Mouse (Mus musculus) MEL (cell line): ENCODE measurements around the gene Actr1a. TPM values are rescaled to one million over a fixed set of nuclear protein-coding genes. Genes with fewer than 3 reads are reported as not detected.

Source experiments
- DNase-seq: peaks from one replicate; pipeline ENCODE4 v3.0.0; 2011; ENCODE audit warnings: low read depth, low spot score
- H3K27ac ChIP-seq: 2 replicates; pipeline ENCODE4 v1.5.1; 2012; ENCODE audit warnings: low read depth, mild to moderate bottlenecking, control low read depth, low read length, moderate library complexity; ENCODE audit not compliant: control insufficient read depth
- H3K27me3 ChIP-seq, 2 experiments: fragments of 150-350 bp in 1 of 2; sonication (generic) in 1 of 2; 2 replicates each; pipeline ENCODE4 v1.6.1; 2012; ENCODE audit warnings: low read length in 2 of 2, mild to moderate bottlenecking in 2 of 2, improper control_type of control experiment in 1 of 2, moderate library complexity in 1 of 2; ENCODE audit not compliant: insufficient read depth in 2 of 2, control insufficient read depth in 1 of 2
- H3K36me3 ChIP-seq, 2 experiments: 2 replicates each; pipeline ENCODE4 v1.6.1; 2012 to 2014; ENCODE audit warnings: low read length in 2 of 2, improper control_type of control experiment in 1 of 2, inconsistent platforms in 1 of 2, mild to moderate bottlenecking in 1 of 2; ENCODE audit not compliant: insufficient read depth in 2 of 2, control insufficient read depth in 1 of 2
- H3K4me1 ChIP-seq, 2 experiments: fragments of 150-350 bp in 1 of 2; sonication (generic) in 1 of 2; 2 replicates each; pipeline ENCODE4 v1.6.1; 2012; ENCODE audit warnings: low read length in 2 of 2, improper control_type of control experiment in 1 of 2, mild to moderate bottlenecking in 1 of 2; ENCODE audit not compliant: insufficient read depth in 2 of 2, control insufficient read depth in 1 of 2
- H3K4me3 ChIP-seq, 2 experiments: fragments of 150-350 bp in 1 of 2; sonication (generic) in 1 of 2; 2 replicates each; pipeline ENCODE4 v1.5.1; 2012; ENCODE audit warnings: low read depth in 2 of 2, low read length in 2 of 2, mild to moderate bottlenecking in 2 of 2, moderate library complexity in 2 of 2, control low read depth in 1 of 2, improper control_type of control experiment in 1 of 2; ENCODE audit not compliant: control insufficient read depth in 1 of 2, insufficient read depth in 1 of 2
- H3K79me2 ChIP-seq: 2 replicates; pipeline ENCODE4 v1.6.1; 2012; ENCODE audit warnings: mild to moderate bottlenecking, low read length, moderate library complexity; ENCODE audit not compliant: control insufficient read depth, poor library complexity, insufficient read depth
- H3K9ac ChIP-seq: 2 replicates; pipeline ENCODE4 v1.6.1; 2012; ENCODE audit warnings: low read depth, mild to moderate bottlenecking, control low read depth, low read length, moderate library complexity; ENCODE audit not compliant: control insufficient read depth, poor library complexity, severe bottlenecking
- H3K9me3 ChIP-seq: fragments of 150-350 bp; sonication (generic); replicated peaks from 2 replicates; pipeline ENCODE4 v1.6.1; 2012; ENCODE audit warnings: mild to moderate bottlenecking, low read length, improper control_type of control experiment, moderate library complexity; ENCODE audit not compliant: insufficient read depth
- BHLHE40 ChIP-seq: IDR thresholded peaks from 2 replicates; pipeline ENCODE4 v1.6.1; 2012; ENCODE audit warnings: low read depth, mild to moderate bottlenecking, inconsistent platforms, low read length, improper control_type of control experiment, borderline replicate concordance
- CHD2 ChIP-seq: IDR thresholded peaks from 2 replicates; pipeline ENCODE4 v1.6.1; 2011; ENCODE audit warnings: low read length, improper control_type of control experiment
- CTCF ChIP-seq, 3 experiments: IDR thresholded peaks in 2 of 3; conservative IDR thresholded peaks in 1 of 3; 2 replicates each; pipeline ENCODE4 v1.5.1; 2011 to 2012; ENCODE audit warnings: low read length in 3 of 3, low read depth in 2 of 3, mild to moderate bottlenecking in 2 of 3, improper control_type of control experiment in 1 of 3, inconsistent platforms in 1 of 3, mixed read lengths in 1 of 3, moderate library complexity in 1 of 3; ENCODE audit not compliant: control insufficient read depth in 1 of 3, insufficient read depth in 1 of 3, poor library complexity in 1 of 3, severe bottlenecking in 1 of 3
- ELF1 ChIP-seq: IDR thresholded peaks from 2 replicates; pipeline ENCODE4 v1.6.1; 2014; ENCODE audit warnings: low read depth, mild to moderate bottlenecking, inconsistent platforms, low read length, improper control_type of control experiment, moderate library complexity
- EP300 ChIP-seq, 2 experiments: IDR thresholded peaks; 2 replicates each; pipeline ENCODE4 v1.6.1; 2011; ENCODE audit warnings: improper control_type of control experiment in 2 of 2, low read length in 2 of 2, low read depth in 1 of 2, mild to moderate bottlenecking in 1 of 2
- GABPA ChIP-seq: IDR thresholded peaks from 2 replicates; pipeline ENCODE4 v1.6.1; 2012; ENCODE audit warnings: low read depth, mild to moderate bottlenecking, inconsistent platforms, low read length, improper control_type of control experiment, moderate library complexity
- GATA1 ChIP-seq: IDR thresholded peaks from 2 replicates; pipeline ENCODE4 v1.6.1; 2011; ENCODE audit warnings: low read depth, low read length, improper control_type of control experiment
- MAZ ChIP-seq: IDR thresholded peaks from 2 replicates; pipeline ENCODE4 v1.6.1; 2012; ENCODE audit warnings: low read depth, mild to moderate bottlenecking, inconsistent platforms, low read length, improper control_type of control experiment
- MYC ChIP-seq: IDR thresholded peaks from 2 replicates; pipeline ENCODE4 v1.6.1; 2011; ENCODE audit warnings: low read depth, mild to moderate bottlenecking, low read length, improper control_type of control experiment, moderate library complexity
- NELFE ChIP-seq: IDR thresholded peaks from 2 replicates; pipeline ENCODE4 v1.6.1; 2011; ENCODE audit warnings: low read depth, low read length, improper control_type of control experiment
- POLR2A ChIP-seq, 2 experiments: IDR thresholded peaks; 2 replicates each; pipeline ENCODE4 v1.6.1; 2011 to 2012; ENCODE audit warnings: low read length in 2 of 2, mild to moderate bottlenecking in 2 of 2, control low read depth in 1 of 2, improper control_type of control experiment in 1 of 2, low read depth in 1 of 2, moderate library complexity in 1 of 2; ENCODE audit not compliant: control insufficient read depth in 1 of 2, insufficient read depth in 1 of 2, poor library complexity in 1 of 2
- POLR2AphosphoS5 ChIP-seq: IDR thresholded peaks from 2 replicates; pipeline ENCODE4 v1.6.1; 2012; ENCODE audit warnings: low read depth, borderline replicate concordance, mild to moderate bottlenecking, inconsistent platforms, low read length, moderate library complexity, mixed read lengths
- RAD21 ChIP-seq: IDR thresholded peaks from 2 replicates; pipeline ENCODE4 v1.6.1; 2011; ENCODE audit warnings: mild to moderate bottlenecking, low read depth, low read length, improper control_type of control experiment
- RCOR1 ChIP-seq: IDR thresholded peaks from 2 replicates; pipeline ENCODE4 v1.6.1; 2012; ENCODE audit warnings: low read depth, mild to moderate bottlenecking, inconsistent platforms, low read length, improper control_type of control experiment
- SMC3 ChIP-seq: IDR thresholded peaks from 2 replicates; pipeline ENCODE4 v1.6.1; 2011; ENCODE audit warnings: low read depth, low read length, improper control_type of control experiment
- TCF12 ChIP-seq: IDR thresholded peaks from 2 replicates; pipeline ENCODE4 v1.6.1; 2014; ENCODE audit warnings: low read depth, mild to moderate bottlenecking, inconsistent platforms, low read length, improper control_type of control experiment, moderate library complexity
- USF2 ChIP-seq, 2 experiments: IDR thresholded peaks; 2 replicates each; pipeline ENCODE4 v1.6.1; 2011 to 2012; ENCODE audit warnings: improper control_type of control experiment in 2 of 2, low read length in 2 of 2, borderline replicate concordance in 1 of 2, inconsistent platforms in 1 of 2, low read depth in 1 of 2, mild to moderate bottlenecking in 1 of 2; ENCODE audit not compliant: insufficient read depth in 1 of 2
- ZC3H11A ChIP-seq: IDR thresholded peaks from 2 replicates; pipeline ENCODE4 v1.6.1; 2012; ENCODE audit warnings: low read depth, mild to moderate bottlenecking, inconsistent platforms, low read length, improper control_type of control experiment
- ZKSCAN1 ChIP-seq: IDR thresholded peaks from 2 replicates; pipeline ENCODE4 v1.6.1; 2012; ENCODE audit warnings: low read depth, mild to moderate bottlenecking, inconsistent platforms, low read length, improper control_type of control experiment, moderate library complexity
- ZMIZ1 ChIP-seq: IDR thresholded peaks from 2 replicates; pipeline ENCODE4 v1.6.1; 2012; ENCODE audit warnings: low read depth, mild to moderate bottlenecking, inconsistent platforms, low read length, improper control_type of control experiment, moderate library complexity
- polyA plus RNA-seq, 2 experiments: library from polyadenylated mRNA; stranded (reverse) in 1 of 2; unstranded in 1 of 2; fragments of >175 nt in 1 of 2; fragments of >200 nt in 1 of 2; gene quantifications; 2 replicates each; pipeline versions ENCODE4 v1.2.1 to v1.2.4; 2012; ENCODE audit warnings: low replicate concordance in 2 of 2, low read depth in 1 of 2; ENCODE audit not compliant: insufficient read length in 2 of 2, insufficient read depth in 1 of 2, missing spikeins in 1 of 2
- total RNA-seq: library from RNA; depleted of rRNA; stranded (reverse); fragments of 300-350 nt; gene quantifications from 2 replicates; pipeline ENCODE4 v1.2.3, GENCODE M21; 2012

The Actr1a gene
- total and polyA plus RNA-seq, 3 experiments: 140 to 530 (median 193) TPM

- TF ChIP-seq TCF12 (no peak), SMC3 (no peak)
Measured at GRCm38 (mm10) chr19:46434591-46434990, 39.0 kb upstream of the Actr1a start (continued).

DNA sequence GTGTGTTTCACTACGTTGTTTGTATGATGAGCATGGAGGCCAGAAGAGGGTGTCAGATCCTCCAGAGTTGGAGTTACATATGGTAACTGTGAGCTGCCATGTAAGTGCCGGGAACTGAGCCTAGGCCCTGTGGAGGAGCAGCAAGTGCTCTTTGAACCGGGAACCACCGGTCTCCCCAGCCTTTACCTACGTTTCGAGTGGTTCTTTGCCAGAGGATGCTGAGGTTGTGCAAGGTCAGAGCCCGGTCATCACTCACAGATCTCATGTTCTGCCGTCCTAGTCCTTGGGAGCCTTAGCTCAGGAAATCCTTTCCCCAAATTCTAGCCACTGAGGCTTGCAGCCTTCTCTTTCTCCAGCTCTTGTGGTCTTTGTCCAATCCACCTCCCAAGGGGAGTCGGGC, 38.6 kb upstream of the Actr1a start:
- no peaks in the 10 kb centered on the region for H3K9me3 ChIP-seq
- no peak overlapping the region for H3K4me3 ChIP-seq
- DNase-seq: no peak
- TF ChIP-seq GABPA (no peak), ELF1 (no peak), RCOR1 (no peak), MAZ (no peak), POLR2AphosphoS5 (no peak), USF2 (IDR thresholded peaks at IDR 0.05; ENCODE audit: borderline replicate concordance in 1 of 2, insufficient read depth in 1 of 2, low read depth in 1 of 2, low read length in 2 of 2) (no peak), POLR2A (IDR thresholded peaks at IDR 0.05; ENCODE audit: control insufficient read depth in 1 of 2, insufficient read depth in 1 of 2, low read depth in 1 of 2, low read length in 2 of 2, poor library complexity in 1 of 2) (no peak), CTCF (IDR thresholded peaks at IDR 0.05 in 2 of 3, conservative IDR thresholded peaks at IDR 0.05 in 1 of 3; ENCODE audit: control insufficient read depth in 1 of 3, insufficient read depth in 1 of 3, low read depth in 2 of 3, low read length in 3 of 3, poor library complexity in 1 of 3, severe bottlenecking in 1 of 3) (no peak), GATA1 (no peak), MYC (no peak), NELFE (no peak), ZMIZ1 (no peak), ZC3H11A (no peak), EP300 (IDR thresholded peaks at IDR 0.05; ENCODE audit: low read depth in 1 of 2, low read length in 2 of 2) (no peak), CHD2 (no peak), BHLHE40 (no peak), TCF12 (no peak)
- no peaks in the 10 kb centered on the region for H3K79me2 ChIP-seq
- no peak overlapping the region for H3K27ac ChIP-seq
- no peak overlapping the region for H3K9ac ChIP-seq
- no peaks in the 10 kb centered on the region for H3K27me3 ChIP-seq
- H3K36me3 ChIP-seq: no peaks in the 10 kb centered on the region; a peak in 1 of 4 replicates
- H3K4me1 ChIP-seq: no peaks in the 10 kb centered on the region

GRCm38 (mm10) chr19:46433712-46434111, 38.2 kb upstream of the Actr1a start:
- H3K36me3 ChIP-seq: no peaks in the 10 kb centered on the region; a peak in 1 of 4 replicates

More at GRCm38 (mm10) chr19:46433712-46434111, 38.2 kb upstream of the Actr1a start:
- Histone ChIP-seq H3K9ac (no peak overlapping the region), H3K4me1 (no peaks in the 10 kb centered on the region), H3K79me2 (no peaks in the 10 kb centered on the region), H3K27me3 (no peaks in the 10 kb centered on the region), H3K9me3 (no peaks in the 10 kb centered on the region), H3K4me3 (no peak overlapping the region), H3K27ac (no peak overlapping the region)
- DNase-seq: no peak
- TF ChIP-seq ZKSCAN1: no peak
- no peak for TF ChIP-seq GABPA
- TF ChIP-seq BHLHE40: no peak
- TF ChIP-seq CHD2: no peak
- TF ChIP-seq RAD21: no peak
- TF ChIP-seq EP300 (IDR thresholded peaks at IDR 0.05; ENCODE audit: low read depth in 1 of 2, low read length in 2 of 2): no peak
